Mouse (Mus musculus) myocyte (in vitro differentiated cells): ENCODE results near the gene Tmem251.

ENCODE experiments used
- CEBPB ChIP-seq: IDR thresholded peaks from 2 replicates; pipeline ENCODE4 v1.6.1; 2011; ENCODE audit warnings: mild to moderate bottlenecking, moderate library complexity; ENCODE audit not compliant: poor library complexity, insufficient read depth, severe bottlenecking
- E2F4 ChIP-seq: IDR thresholded peaks from one replicate; pipeline ENCODE4 v1.6.1; 2011; ENCODE audit warnings: mild to moderate bottlenecking, control low read depth, moderate library complexity; ENCODE audit not compliant: insufficient read depth
- MAX ChIP-seq: IDR thresholded peaks from one replicate; pipeline ENCODE4 v1.6.1; 2011; ENCODE audit warnings: low read depth, mild to moderate bottlenecking, control low read depth
- MYOD1 ChIP-seq, 3 experiments: IDR thresholded peaks; one replicate each; pipeline ENCODE4 v1.6.1; 2011; ENCODE audit warnings: control low read depth in 2 of 3, low read depth in 2 of 3, mild to moderate bottlenecking in 2 of 3, moderate library complexity in 1 of 3; ENCODE audit not compliant: insufficient read length in 2 of 3, control insufficient read depth in 1 of 3
- MYOG ChIP-seq, 3 experiments: IDR thresholded peaks; one replicate each; pipeline ENCODE4 v1.6.1; 2011; ENCODE audit warnings: control low read depth in 2 of 3, low read depth in 2 of 3, mild to moderate bottlenecking in 2 of 3; ENCODE audit not compliant: insufficient read length in 2 of 3, control insufficient read depth in 1 of 3, insufficient read depth in 1 of 3
- POLR2A ChIP-seq: IDR thresholded peaks from one replicate; pipeline ENCODE4 v1.6.1; 2011; ENCODE audit warnings: low read depth, mild to moderate bottlenecking, control low read depth, moderate library complexity; ENCODE audit not compliant: insufficient read length
- POLR2AphosphoS2 ChIP-seq: IDR thresholded peaks from one replicate; pipeline ENCODE4 v1.6.1; 2011; ENCODE audit warnings: low read depth, control low read depth; ENCODE audit not compliant: insufficient read length
- USF1 ChIP-seq: IDR thresholded peaks from one replicate; pipeline ENCODE4 v1.6.1; 2011; ENCODE audit warnings: low read depth, mild to moderate bottlenecking, control low read depth, moderate library complexity

DNA sequence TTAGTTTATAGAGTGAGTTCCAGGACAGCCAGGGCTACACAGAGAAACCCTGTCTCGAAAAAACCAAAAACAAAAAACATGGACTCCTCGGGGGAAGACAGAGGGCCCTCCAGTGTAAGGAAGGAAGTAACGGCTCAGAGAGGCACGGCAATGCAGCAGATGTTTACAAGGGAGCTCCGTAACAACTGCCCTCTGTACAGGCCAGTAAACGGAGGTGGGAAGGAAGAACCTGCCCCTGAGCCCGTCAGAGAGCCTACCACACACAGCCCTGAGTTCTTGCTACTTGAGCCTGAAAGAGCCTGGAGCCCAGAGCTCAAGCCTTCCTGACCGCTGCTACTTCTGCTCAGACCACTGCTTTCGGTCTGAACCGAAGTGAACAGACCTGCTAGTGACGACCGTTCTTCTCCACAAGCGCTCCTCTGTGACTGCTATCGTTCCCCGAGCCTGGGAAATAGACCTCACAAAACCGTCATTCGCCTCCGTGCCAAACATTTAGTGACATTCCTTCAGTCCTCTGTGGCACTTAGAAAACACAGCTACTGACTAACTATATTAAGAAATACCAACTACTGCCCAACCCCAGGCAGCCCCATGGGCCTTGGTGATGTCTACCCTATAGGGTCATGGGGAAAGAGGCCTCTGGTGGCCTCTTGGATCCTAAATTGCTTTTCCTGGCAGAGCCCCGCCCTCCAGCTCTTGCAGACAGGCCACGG, 30.3 kb upstream of the Tmem251 start:
- TF ChIP-seq POLR2AphosphoS2, result no peak
- TF ChIP-seq POLR2A, result no peak
- TF ChIP-seq E2F4, result no peak
- TF ChIP-seq MAX, result no peak
- no peak for TF ChIP-seq USF1
- no peak for TF ChIP-seq MYOG (IDR thresholded peaks at IDR 0.05; ENCODE audit: control insufficient read depth in 1 of 3, insufficient read depth in 1 of 3, insufficient read length in 2 of 3, low read depth in 2 of 3)
- no peak for TF ChIP-seq CEBPB
- no peak for TF ChIP-seq MYOD1 (IDR thresholded peaks at IDR 0.05; ENCODE audit: control insufficient read depth in 1 of 3, insufficient read length in 2 of 3, low read depth in 2 of 3)
